Mouse (Mus musculus) hematopoietic stem cell, adult 5-6 weeks (primary cell): ENCODE results near the gene Gpr161. TPM values are rescaled to one million over a fixed set of nuclear protein-coding genes. Genes with fewer than 3 reads are reported as not detected.
A peak's percentile ranks its signal among the peaks of the same experiment; 100 is the strongest.

ENCODE experiments used
- ATAC-seq, 2 experiments: fragments of 125-278 bp in 1 of 2; replicated peaks in 1 of 2; 2 replicates each; pipeline ENCODE4 v1.8.0; 2016 to 2017; ENCODE audit warnings: inconsistent platforms in 2 of 2, mild to moderate bottlenecking in 2 of 2, moderate number of reproducible peaks in 2 of 2, low read depth in 1 of 2, moderate TSS enrichment in 1 of 2; ENCODE audit not compliant: low FRiP score in 2 of 2, poor library complexity in 2 of 2, severe bottlenecking in 2 of 2, insufficient read depth in 1 of 2, low TSS enrichment in 1 of 2
- total RNA-seq: library from RNA; stranded (forward); fragments of 172-1452, 232-1000 nt; gene quantifications from 2 replicates; pipeline ENCODE4 v1.2.3, GENCODE M21; 2017

Gpr161 gene
- 3.9 and 4.6 TPM in 2 replicates for total RNA-seq

- no peak for ATAC-seq
Observed at GRCm38 (mm10) chr1:165295489-165295888, at the start of gene Gpr161. Gpr161 (plus strand) TSS chr1:165295789.

GRCm38 (mm10) chr1:165246587-165246986 lies 49.0 kb upstream of the Gpr161 start:
- ATAC-seq, result no peak

GRCm38 (mm10) chr1:165247085-165247484 lies 48.5 kb upstream of the Gpr161 start:
- ATAC-seq, result no peak

- no peak for ATAC-seq
Observed at GRCm38 (mm10) chr1:165247788-165248187, 47.8 kb upstream of the Gpr161 start.

GRCm38 (mm10) chr1:165248842-165249241 lies 46.7 kb upstream of the Gpr161 start:
- ATAC-seq, result no peak

- no peak for ATAC-seq
Observed at GRCm38 (mm10) chr1:165250546-165250945, 45.0 kb upstream of the Gpr161 start.

GRCm38 (mm10) chr1:165252027-165252671 lies 43.4 kb upstream of the Gpr161 start:
- ATAC-seq, result peak; percentile 42 to 51; a peak in 1 of 4 replicates

GRCm38 (mm10) chr1:165274946-165275345 lies 20.6 kb upstream of the Gpr161 start:
- no peak for ATAC-seq

GRCm38 (mm10) chr1:165280741-165281140 lies 14.8 kb upstream of the Gpr161 start:
- ATAC-seq, result no peak

- ATAC-seq, result peak; percentile 14 to 67; a peak in 3 of 4 replicates
Observed at GRCm38 (mm10) chr1:165281351-165282221, 14.0 kb upstream of the Gpr161 start.

- peak; percentile 29 to 60; a peak in 3 of 4 replicates for ATAC-seq
Observed at GRCm38 (mm10) chr1:165282222-165282966, 13.2 kb upstream of the Gpr161 start.

- no peak for ATAC-seq
Observed at GRCm38 (mm10) chr1:165282967-165283345, 12.6 kb upstream of the Gpr161 start.

- no peak for ATAC-seq
Observed at GRCm38 (mm10) chr1:165284096-165284495, 11.5 kb upstream of the Gpr161 start.

- ATAC-seq, result no peak
Observed at GRCm38 (mm10) chr1:165288165-165288564, 7.4 kb upstream of the Gpr161 start.

GRCm38 (mm10) chr1:165289831-165290230 lies 5.8 kb upstream of the Gpr161 start:
- ATAC-seq, result peak; percentile 49 to 53; a peak in 1 of 4 replicates

- no peak for ATAC-seq
Observed at GRCm38 (mm10) chr1:165291606-165292005, 4.0 kb upstream of the Gpr161 start.

- peak in 1 of 2 experiments; percentile 45; a peak in 1 of 4 replicates for ATAC-seq
Observed at GRCm38 (mm10) chr1:165301108-165301507, 5.5 kb downstream of the Gpr161 start.

- 0 out of 4 replicates have a peak, but pooled peaks of 1 of the 2 experiments have one; percentile 7 for ATAC-seq
Observed at GRCm38 (mm10) chr1:165301567-165301966, 6.0 kb downstream of the Gpr161 start.
